Mouse (Mus musculus) adrenal gland, postnatal 25 days (tissue): Measurements from ENCODE around the gene Nck2. TPM values are rescaled to one million over a fixed set of nuclear protein-coding genes. Genes with fewer than 3 reads are reported as not detected.

Experiments used
- DNase-seq: peaks from one replicate; pipeline ENCODE4 v3.0.0; 2021; ENCODE audit warnings: mixed read lengths
- long read RNA-seq: library from polyadenylated mRNA; stranded (forward); transcript quantifications from one replicate; pipeline ENCODE4 v2.0.0, GENCODE M21; 2021
- total RNA-seq: library from RNA; stranded (reverse); gene quantifications from 2 replicates; pipeline ENCODE4 v1.2.3, GENCODE M21; 2021

The Nck2 gene
- 33.1 and 34.5 TPM in 2 replicates for total RNA-seq
- long read RNA-seq, transcript Nck2-201 (5 exons, 2,772 nt) = major isoform, 61 of 63 reads
- long read RNA-seq, partial matches to known transcripts = 2 of 63 reads
- long read RNA-seq, other reads (novel, unspliced or antisense) = 0 of 63 reads

GRCm38 (mm10) chr1:43444531-43444930, at the start of gene Nck2:
Gene Nck2 (plus strand): TSS chr1:43444579.
- DNase-seq = no peak

GRCm38 (mm10) chr1:43395040-43395439, 49.3 kb upstream of the Nck2 start:
- no peak for DNase-seq

- no peak for DNase-seq
Measured at GRCm38 (mm10) chr1:43395799-43396198, 48.6 kb upstream of the Nck2 start.

GRCm38 (mm10) chr1:43396522-43396921, 47.9 kb upstream of the Nck2 start:
- DNase-seq = no peak

- DNase-seq = no peak
Measured at GRCm38 (mm10) chr1:43397096-43397495, 47.3 kb upstream of the Nck2 start.

GRCm38 (mm10) chr1:43398738-43399601, 45.4 kb upstream of the Nck2 start:
- no peak for DNase-seq

- DNase-seq = no peak
Measured at GRCm38 (mm10) chr1:43399602-43400216, 44.7 kb upstream of the Nck2 start.

- DNase-seq = no peak
Measured at GRCm38 (mm10) chr1:43400655-43401054, 43.7 kb upstream of the Nck2 start.

- DNase-seq = no peak
Measured at GRCm38 (mm10) chr1:43403341-43403740, 41.0 kb upstream of the Nck2 start.

GRCm38 (mm10) chr1:43404693-43405678, 39.4 kb upstream of the Nck2 start:
- no peak for DNase-seq

- DNase-seq = no peak
Measured at GRCm38 (mm10) chr1:43409019-43409418, 35.4 kb upstream of the Nck2 start.

GRCm38 (mm10) chr1:43412825-43413224, 31.6 kb upstream of the Nck2 start:
- DNase-seq = no peak

GRCm38 (mm10) chr1:43413298-43413697, 31.1 kb upstream of the Nck2 start:
- DNase-seq = no peak

GRCm38 (mm10) chr1:43413749-43414148, 30.6 kb upstream of the Nck2 start:
- no peak for DNase-seq

- DNase-seq = no peak
Measured at GRCm38 (mm10) chr1:43414228-43414627, 30.2 kb upstream of the Nck2 start.

GRCm38 (mm10) chr1:43414971-43415370, 29.4 kb upstream of the Nck2 start:
- DNase-seq = no peak

GRCm38 (mm10) chr1:43422969-43423748, 21.2 kb upstream of the Nck2 start:
- no peak for DNase-seq

GRCm38 (mm10) chr1:43426526-43426925, 17.9 kb upstream of the Nck2 start:
- DNase-seq = no peak

GRCm38 (mm10) chr1:43426993-43427535, 17.3 kb upstream of the Nck2 start:
- DNase-seq = no peak

GRCm38 (mm10) chr1:43429924-43430876, 14.2 kb upstream of the Nck2 start:
- DNase-seq = no peak
